Mouse (Mus musculus) ovary, adult 2 months (tissue): ENCODE results near the gene Pom121. TPM values are rescaled to one million over a fixed set of nuclear protein-coding genes. Genes with fewer than 3 reads are reported as not detected.

Experiments used
- polyA plus RNA-seq: library from polyadenylated mRNA; depleted of rRNA; stranded (reverse); fragments of >200 nt; gene quantifications from 2 replicates; pipeline ENCODE4 v1.2.3, GENCODE M21; 2012; rRNA removed

Gene Pom121
- 21.9 and 30.1 TPM in 2 replicates for polyA plus RNA-seq

DNA sequence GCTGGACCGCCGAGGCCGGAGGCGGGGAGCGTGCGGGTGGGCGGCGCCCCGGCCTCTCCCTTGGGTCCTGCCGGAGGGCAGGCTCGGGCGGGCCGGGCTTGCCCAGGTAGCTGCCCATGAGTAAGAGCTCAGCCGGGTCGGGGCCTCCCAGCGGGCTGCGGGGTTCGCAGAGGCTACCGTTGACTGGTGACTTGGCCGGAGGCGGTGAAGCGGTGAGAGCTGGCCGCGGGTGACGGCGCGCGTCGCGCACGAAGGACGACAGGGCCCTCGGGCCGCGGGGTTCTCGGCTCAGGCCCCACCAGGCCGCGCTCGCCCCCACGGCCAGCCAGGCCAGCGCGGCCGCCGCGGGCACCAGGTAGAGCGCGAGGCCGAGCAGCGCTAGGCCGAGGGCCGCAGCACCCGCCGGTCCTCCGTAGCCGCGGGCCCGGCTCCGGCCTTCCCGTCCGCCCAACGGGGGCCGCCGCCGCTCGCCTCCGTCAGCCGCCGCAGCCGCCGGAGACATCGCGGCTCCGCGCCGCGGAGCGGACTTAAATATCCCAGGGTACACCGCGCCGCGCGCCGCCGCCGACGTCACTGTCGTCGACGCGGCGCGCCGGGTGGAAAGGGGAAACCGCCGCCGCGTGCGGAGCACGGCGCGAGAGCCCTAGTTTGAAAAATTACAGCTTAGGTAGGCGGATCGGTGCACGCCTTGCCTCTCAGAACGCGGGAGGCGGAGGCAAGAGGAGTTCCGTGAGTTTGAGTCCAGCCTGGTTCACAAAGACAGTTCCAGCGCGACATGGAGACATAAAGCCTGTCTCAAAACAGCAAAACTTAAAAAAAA lies at the start of gene Pom121:
Gene Pom121 (minus strand): TSS at position 543 of the 820 bp plus-strand sequence.

DNA sequence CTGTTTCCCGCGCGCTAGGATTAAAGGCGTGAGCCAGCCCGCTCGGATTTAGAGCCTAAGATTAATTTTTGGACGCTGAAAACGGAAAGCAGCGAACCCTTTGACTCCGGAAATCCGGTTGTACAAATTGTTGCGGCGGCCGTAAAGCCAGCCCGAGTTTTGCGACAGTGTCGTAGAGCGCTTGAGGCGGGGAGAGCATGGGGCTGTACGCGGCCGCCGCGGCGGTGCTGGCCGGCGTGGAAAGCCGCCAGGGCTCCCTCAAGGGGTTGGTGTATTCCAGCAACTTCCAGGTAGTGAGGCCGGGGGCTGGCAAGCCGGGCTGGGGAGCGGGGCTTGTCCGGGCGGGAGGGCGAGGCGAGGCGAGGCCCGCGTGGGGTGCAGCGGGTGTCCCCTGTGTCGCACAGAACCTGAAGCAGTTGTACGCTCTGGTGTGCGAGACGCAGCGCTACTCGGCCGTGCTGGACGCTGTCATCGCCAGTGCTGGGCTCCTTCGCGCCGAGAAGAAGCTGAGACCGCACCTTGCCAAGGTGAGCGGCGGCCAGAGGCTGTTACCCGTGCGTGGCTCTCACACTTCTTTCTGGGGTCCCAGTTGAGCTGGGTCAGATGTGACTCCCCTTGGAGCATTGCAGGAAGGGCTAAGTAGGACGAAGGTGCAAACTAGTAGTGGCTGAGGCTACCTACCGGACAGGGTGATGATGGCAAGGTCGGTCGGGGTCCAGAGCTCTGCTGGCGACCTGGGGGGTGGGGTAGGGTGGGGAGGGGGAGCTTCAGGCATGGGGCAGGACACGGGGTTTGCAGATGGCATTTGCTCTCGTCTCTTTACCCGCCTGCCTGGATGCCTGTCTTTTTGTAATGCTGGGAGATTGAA lies 24.3 kb downstream of the Pom121 start, which contains the start of gene Nsun5:
Gene Nsun5 (plus strand): TSS at position 167 of the 868 bp plus-strand sequence.

GRCm38 (mm10) chr5:135352995-135353394 lies 41.4 kb downstream of the Pom121 start, which contains the start of gene Trim50:
Gene Trim50, plus strand, starts transcription at chr5:135353295.

GRCm38 (mm10) chr5:135349862-135350261 lies 44.5 kb downstream of the Pom121 start, which contains the start of gene Fkbp6:
Gene Fkbp6, minus strand, starts transcription at chr5:135350044.

Other genes starting within 250 kb of the Pom121 start
- gene Tbl2, start 244.9 kb downstream of the Pom121 start, polyA plus RNA-seq = 11.3 and 12.1 TPM in 2 replicates
- gene Bcl7b, start 226.3 kb downstream of the Pom121 start, polyA plus RNA-seq = 32.5 and 37.0 TPM in 2 replicates
- gene Baz1b, start 207.3 kb downstream of the Pom121 start, polyA plus RNA-seq = 27.6 and 34.6 TPM in 2 replicates
- gene Fzd9, start 143.3 kb downstream of the Pom121 start, polyA plus RNA-seq = 1.5 and 2.5 TPM in 2 replicates
- gene Fkbp6, start 44.5 kb downstream of the Pom121 start, polyA plus RNA-seq = 2.1 and 3.0 TPM in 2 replicates
- gene Trim50, start 41.3 kb downstream of the Pom121 start, polyA plus RNA-seq = 1.5 and 2.0 TPM in 2 replicates
- 47.1 and 49.2 TPM in 2 replicates for gene Nsun5, start 24.6 kb downstream of the Pom121 start, polyA plus RNA-seq
- 33.2 and 39.5 TPM in 2 replicates for gene Hip1, start 150.6 kb upstream of the Pom121 start, polyA plus RNA-seq
- not detected in 2 replicates for gene Ccl26, start 169.0 kb upstream of the Pom121 start, polyA plus RNA-seq
- gene Ccl24, start 178.5 kb upstream of the Pom121 start, polyA plus RNA-seq = 1.1 and 1.2 TPM in 2 replicates
- 50.9 and 56.4 TPM in 2 replicates for gene Rhbdd2, start 238.1 kb upstream of the Pom121 start, polyA plus RNA-seq